Mouse (Mus musculus) embryonic facial prominence, embryonic 12.5 days (tissue): ENCODE data around the gene Bmp7. TPM values are rescaled to one million over a fixed set of nuclear protein-coding genes. Genes with fewer than 3 reads are reported as not detected.

Experiments
- ATAC-seq: fragments of 200-750 bp; cut with Nextera tagmentation; 2 replicates; pipeline ENCODE4 v1.8.0; 2017; ENCODE audit not compliant: insufficient number of reproducible peaks, insufficient read depth, low FRiP score, low TSS enrichment
- H3K27ac ChIP-seq: fragments of 300-500 bp; sonication (generic); 2 replicates; pipeline ENCODE4 v1.5.1; 2016; ENCODE audit warnings: mild to moderate bottlenecking
- H3K27me3 ChIP-seq: fragments of 300-500 bp; sonication (generic); 2 replicates; pipeline ENCODE4 v1.6.1; 2016; ENCODE audit warnings: mild to moderate bottlenecking, moderate library complexity
- H3K36me3 ChIP-seq: fragments of 300-500 bp; sonication (generic); 2 replicates; pipeline ENCODE4 v1.6.1; 2016; ENCODE audit warnings: mild to moderate bottlenecking
- H3K4me1 ChIP-seq: fragments of 300-500 bp; sonication (generic); 2 replicates; pipeline ENCODE4 v1.6.1; 2016
- H3K4me2 ChIP-seq: fragments of 300-500 bp; sonication (generic); replicated peaks from 2 replicates; pipeline ENCODE4 v1.6.1; 2016; ENCODE audit warnings: mild to moderate bottlenecking, moderate library complexity
- H3K4me3 ChIP-seq: fragments of 300-500 bp; sonication (generic); 2 replicates; pipeline ENCODE4 v1.5.1; 2016; ENCODE audit warnings: mild to moderate bottlenecking
- H3K9ac ChIP-seq: fragments of 300-500 bp; sonication (generic); 2 replicates; pipeline ENCODE4 v1.6.1; 2016; ENCODE audit warnings: mild to moderate bottlenecking, moderate library complexity
- H3K9me3 ChIP-seq: fragments of 300-500 bp; sonication (generic); 2 replicates; pipeline ENCODE4 v1.6.1; 2016; ENCODE audit warnings: mild to moderate bottlenecking, moderate library complexity
- WGBS: fragments of 180-500 bp; shearing (Covaris S2); methylation state at CpG from one replicate; pipeline ENCODE4 v1.1.7; 2016; 5-methylcytosine and 5-hydroxymethylcytosine counted together
- polyA plus RNA-seq: library from polyadenylated mRNA; unstranded; fragments of >200 nt; fragmentation: Nextera tagmentation; extraction: Ambion mirVana; gene quantifications from 2 replicates; pipeline ENCODE4 v1.2.1, GENCODE M21; 2016

Bmp7 gene
- polyA plus RNA-seq, 1 experiment from 2014 or later, result 28.4 TPM

DNA sequence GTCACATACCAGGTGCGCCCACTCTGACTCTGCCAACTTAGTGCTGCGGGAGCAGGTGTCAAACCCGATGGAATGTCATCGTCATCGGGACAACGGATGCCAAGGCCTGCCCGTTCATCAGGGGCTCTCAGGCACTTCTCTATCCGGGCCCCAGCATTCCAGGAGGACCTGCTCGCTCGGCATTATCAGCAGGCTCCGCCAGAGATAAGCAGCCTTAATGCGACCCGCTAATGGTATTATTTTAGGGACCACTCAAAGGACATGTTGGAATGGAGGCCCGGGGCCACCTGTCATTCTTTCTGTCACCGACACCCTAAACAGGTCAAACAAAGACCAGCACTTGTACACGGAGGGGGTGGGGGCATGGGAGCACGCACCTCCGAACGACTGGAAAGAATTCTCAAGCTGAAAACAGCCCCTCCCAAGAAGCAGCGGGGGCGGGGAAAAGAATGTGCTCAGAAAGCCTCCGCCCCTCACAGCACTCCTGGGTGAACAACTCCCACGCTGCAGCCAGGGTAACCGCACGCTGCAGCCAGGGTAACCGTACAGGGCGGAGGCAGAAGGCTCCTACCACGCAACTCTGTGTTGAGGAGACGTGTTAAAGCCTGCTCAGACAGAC is 77.2 kb downstream of the Bmp7 start:
- ATAC-seq, result peak; percentile 62; the same call in 1 of the 2 replicates
- Histone ChIP-seq H3K4me2 (peak overlapping the region; percentile 39), H3K27me3 (no peaks in the 10 kb centered on the region), H3K4me1 (peaks cover 33% of the 10 kb centered on the region), H3K27ac (no peak overlapping the region), H3K4me3 (0 out of 2 replicates have a peak overlapping the region, but pooled peaks have one; percentile 6), H3K36me3 (0 out of 2 replicates have a peak, but pooled peaks cover 4% of the 10 kb centered on the region), H3K9me3 (0 out of 2 replicates have a peak, but pooled peaks cover 4% of the 10 kb centered on the region), H3K9ac (no peak overlapping the region)
- WGBS, result 38% methylated on average over 29 of the region's 29 CpGs

DNA sequence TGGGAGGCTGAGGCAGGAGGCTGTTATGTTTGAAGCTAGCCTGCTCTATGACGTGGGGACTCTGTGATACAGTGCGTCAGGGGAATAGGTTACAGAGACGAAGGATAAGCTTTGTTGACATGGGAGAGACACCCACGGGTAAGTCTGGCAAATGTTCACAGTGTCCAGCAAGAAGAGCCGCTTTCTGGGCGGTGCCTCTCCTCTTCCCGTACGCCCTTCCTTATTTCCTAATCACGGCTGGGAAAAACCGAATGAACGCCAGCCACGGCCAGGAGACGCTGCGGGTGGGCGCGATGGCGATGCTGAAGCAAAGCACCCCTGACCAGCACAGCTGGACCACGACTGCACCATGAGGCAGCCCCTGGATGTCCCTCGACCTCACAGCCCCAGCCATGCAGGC is 77.7 kb downstream of the Bmp7 start:
- no peak overlapping the region for H3K4me3 ChIP-seq
- WGBS, result 75% methylated on average over 19 of the region's 19 CpGs
- no peak overlapping the region; the same call in 1 of the 2 replicates for H3K4me2 ChIP-seq
- peaks cover 29% of the 10 kb centered on the region for H3K4me1 ChIP-seq
- no peak overlapping the region for H3K9ac ChIP-seq
- H3K27ac ChIP-seq, result no peak overlapping the region
- no peak for ATAC-seq
- 0 out of 2 replicates have a peak, but pooled peaks cover 4% of the 10 kb centered on the region for H3K36me3 ChIP-seq
- H3K9me3 ChIP-seq, result 0 out of 2 replicates have a peak, but pooled peaks cover 4% of the 10 kb centered on the region
- H3K27me3 ChIP-seq, result no peaks in the 10 kb centered on the region

DNA sequence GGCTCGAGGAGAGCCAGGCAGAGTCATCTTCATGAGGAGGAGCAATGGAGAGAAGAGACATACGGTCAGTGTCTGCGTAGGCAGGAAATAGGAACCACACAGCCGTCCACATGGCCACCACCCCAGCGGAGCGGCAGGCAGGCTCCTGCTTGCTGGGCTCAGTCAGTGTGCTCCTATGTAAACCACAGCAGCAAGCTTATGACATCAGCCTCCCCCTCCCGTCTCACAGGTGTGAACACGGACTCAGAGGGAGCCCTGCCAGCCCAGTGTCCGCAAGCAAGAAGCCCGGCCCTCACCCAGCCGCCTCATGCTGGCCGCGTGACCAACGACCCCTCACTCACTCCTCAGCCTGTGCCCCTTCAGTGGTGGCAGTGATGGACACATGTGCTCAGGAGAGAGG is 78.5 kb downstream of the Bmp7 start:
- Histone ChIP-seq H3K4me2 (no peak overlapping the region), H3K27me3 (no peaks in the 10 kb centered on the region), H3K9me3 (0 out of 2 replicates have a peak, but pooled peaks cover 4% of the 10 kb centered on the region), H3K4me3 (no peak overlapping the region), H3K4me1 (peaks cover 22% of the 10 kb centered on the region), H3K9ac (no peak overlapping the region), H3K36me3 (0 out of 2 replicates have a peak, but pooled peaks cover 4% of the 10 kb centered on the region), H3K27ac (no peak overlapping the region)
- no peak for ATAC-seq
- WGBS, result 72% methylated on average over 14 of the region's 14 CpGs

DNA sequence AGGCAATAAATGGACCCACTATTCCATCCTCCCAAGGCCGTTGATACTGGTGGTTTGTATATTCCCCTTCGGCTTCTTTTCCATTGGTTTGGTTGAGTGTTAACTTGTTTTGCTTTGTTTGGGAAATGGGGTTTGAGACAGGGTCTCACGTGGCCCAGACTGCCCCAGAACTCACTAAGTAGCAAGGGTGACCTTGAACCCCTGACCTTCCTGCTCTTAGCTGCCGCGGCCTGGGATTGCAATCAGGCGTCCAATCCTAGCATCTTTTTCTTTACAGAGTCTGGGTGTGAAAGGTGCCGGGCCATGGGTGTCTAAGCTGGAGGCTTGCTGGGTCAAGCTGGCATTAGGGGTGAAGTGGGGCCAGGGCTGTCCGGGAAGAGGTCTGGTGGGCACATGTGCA is 79.5 kb downstream of the Bmp7 start:
- H3K36me3 ChIP-seq, result 0 out of 2 replicates have a peak, but pooled peaks cover 4% of the 10 kb centered on the region
- H3K27me3 ChIP-seq, result no peaks in the 10 kb centered on the region
- H3K9ac ChIP-seq, result no peak overlapping the region
- H3K9me3 ChIP-seq, result 0 out of 2 replicates have a peak, but pooled peaks cover 4% of the 10 kb centered on the region
- H3K4me2 ChIP-seq, result no peak overlapping the region
- 80% methylated on average over 8 of the region's 8 CpGs for WGBS
- ATAC-seq, result no peak
- H3K4me3 ChIP-seq, result no peak overlapping the region
- H3K27ac ChIP-seq, result no peak overlapping the region
- peaks cover 24% of the 10 kb centered on the region for H3K4me1 ChIP-seq

- no peaks in the 10 kb centered on the region for H3K27me3 ChIP-seq
- H3K9ac ChIP-seq, result no peak overlapping the region
- H3K9me3 ChIP-seq, result 0 out of 2 replicates have a peak, but pooled peaks cover 4% of the 10 kb centered on the region
- no peak overlapping the region for H3K4me2 ChIP-seq
- no peak overlapping the region for H3K27ac ChIP-seq
- no peak for ATAC-seq
- H3K4me3 ChIP-seq, result no peak overlapping the region
- 0 out of 2 replicates have a peak, but pooled peaks cover 4% of the 10 kb centered on the region for H3K36me3 ChIP-seq
- peaks cover 24% of the 10 kb centered on the region for H3K4me1 ChIP-seq
- WGBS, result 84% methylated on average over 7 of the region's 7 CpGs
Observed at GRCm38 (mm10) chr2:172860104-172860503, 80.0 kb downstream of the Bmp7 start.

DNA sequence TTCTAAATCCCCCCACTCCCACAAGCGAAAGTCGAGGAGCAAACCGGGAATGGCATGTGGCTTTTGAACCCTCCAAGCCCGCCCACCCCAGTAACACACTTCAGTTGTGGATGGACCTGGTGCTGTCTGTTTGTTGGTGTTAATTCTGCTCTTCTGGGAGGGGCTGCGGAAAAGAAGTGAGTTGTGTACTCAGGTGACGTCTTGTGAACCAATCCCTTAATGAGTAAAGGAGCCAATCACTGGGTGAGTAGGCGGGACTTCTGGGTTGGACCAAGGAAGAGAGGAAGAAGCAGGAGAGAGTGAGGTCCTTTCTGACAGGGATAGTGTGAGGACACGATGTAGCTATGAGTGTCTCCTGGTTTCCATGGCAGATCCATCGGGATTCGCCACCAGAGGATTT is 83.1 kb downstream of the Bmp7 start:
- WGBS, result 59% methylated on average over 10 of the region's 10 CpGs
- H3K9ac ChIP-seq, result no peak overlapping the region
- no peak overlapping the region for H3K27ac ChIP-seq
- no peaks in the 10 kb centered on the region for H3K36me3 ChIP-seq
- no peak for ATAC-seq
- H3K4me3 ChIP-seq, result no peak overlapping the region
- no peak overlapping the region for H3K4me2 ChIP-seq
- peaks cover 20% of the 10 kb centered on the region for H3K4me1 ChIP-seq
- no peaks in the 10 kb centered on the region for H3K27me3 ChIP-seq
- H3K9me3 ChIP-seq, result no peaks in the 10 kb centered on the region

GRCm38 (mm10) chr2:172856549-172856948 is 83.6 kb downstream of the Bmp7 start:
- Histone ChIP-seq H3K4me3 (no peak overlapping the region), H3K27me3 (no peaks in the 10 kb centered on the region), H3K36me3 (no peaks in the 10 kb centered on the region), H3K4me1 (peaks cover 25% of the 10 kb centered on the region), H3K9me3 (no peaks in the 10 kb centered on the region), H3K9ac (no peak overlapping the region), H3K4me2 (no peak overlapping the region), H3K27ac (no peak overlapping the region)
- ATAC-seq, result no peak
- WGBS, result 43% methylated on average over 2 of the region's 2 CpGs

GRCm38 (mm10) chr2:172854136-172854535 is 86.0 kb downstream of the Bmp7 start:
- Histone ChIP-seq H3K4me2 (no peak overlapping the region), H3K4me1 (peaks cover 33% of the 10 kb centered on the region), H3K9ac (no peak overlapping the region), H3K27me3 (no peaks in the 10 kb centered on the region), H3K4me3 (no peak overlapping the region), H3K36me3 (no peaks in the 10 kb centered on the region), H3K27ac (no peak overlapping the region), H3K9me3 (no peaks in the 10 kb centered on the region)
- no peak for ATAC-seq
- 73% methylated on average over 2 of the region's 2 CpGs for WGBS

DNA sequence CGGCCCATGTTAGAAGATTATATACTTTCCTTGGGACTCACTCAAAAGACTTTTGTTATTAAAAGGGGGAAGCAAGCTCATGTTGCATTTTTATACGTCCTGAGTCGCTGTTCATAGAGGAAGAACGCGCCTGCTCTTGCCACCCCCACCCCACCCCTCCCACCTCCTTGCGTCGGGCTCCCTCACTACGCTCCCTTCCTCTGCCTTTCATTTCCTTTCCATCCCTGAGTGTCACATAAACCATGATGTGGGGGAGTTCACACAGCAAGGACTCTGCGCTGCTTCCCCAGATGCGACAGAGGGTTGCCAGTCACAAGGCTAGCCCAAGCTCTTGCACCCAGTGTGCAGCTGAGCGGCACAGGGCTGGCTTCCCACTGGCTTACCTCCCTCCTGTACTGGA is 88.3 kb downstream of the Bmp7 start:
- Histone ChIP-seq H3K4me1 (peaks cover 49% of the 10 kb centered on the region), H3K27me3 (no peaks in the 10 kb centered on the region), H3K9me3 (no peaks in the 10 kb centered on the region), H3K9ac (no peak overlapping the region), H3K27ac (no peak overlapping the region), H3K4me2 (no peak overlapping the region), H3K4me3 (no peak overlapping the region), H3K36me3 (no peaks in the 10 kb centered on the region)
- no peak for ATAC-seq
- WGBS, result 43% methylated on average over 11 of the region's 11 CpGs

DNA sequence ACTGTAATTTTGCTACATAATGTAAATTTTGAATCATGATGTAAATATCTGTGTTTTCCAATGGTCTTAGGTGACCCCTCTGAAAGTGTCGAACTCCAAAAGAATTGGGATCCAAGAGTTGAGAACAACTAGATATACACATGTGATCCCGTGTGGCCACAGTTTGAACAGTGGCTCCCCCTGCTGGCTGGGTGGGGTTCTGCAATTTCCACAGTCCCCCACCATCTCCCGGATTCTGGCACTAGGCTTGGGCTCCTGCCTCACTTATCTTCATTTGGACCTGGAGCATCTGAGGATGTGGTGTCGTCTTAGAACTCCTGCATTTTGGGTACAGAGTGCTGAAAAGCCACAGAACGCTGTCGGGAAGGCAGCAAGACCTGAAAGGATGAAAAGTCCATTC is 91.9 kb downstream of the Bmp7 start:
- H3K27me3 ChIP-seq, result no peaks in the 10 kb centered on the region
- no peak overlapping the region for H3K4me3 ChIP-seq
- ATAC-seq, result no peak
- peak overlapping the region; percentile 74 for H3K27ac ChIP-seq
- H3K36me3 ChIP-seq, result no peaks in the 10 kb centered on the region
- H3K4me1 ChIP-seq, result peaks cover 68% of the 10 kb centered on the region
- 55% methylated on average over 6 of the region's 6 CpGs for WGBS
- H3K9ac ChIP-seq, result no peak overlapping the region
- no peaks in the 10 kb centered on the region for H3K9me3 ChIP-seq
- peak overlapping the region; percentile 31; the same call in 1 of the 2 replicates for H3K4me2 ChIP-seq

- no peak for ATAC-seq
- Histone ChIP-seq H3K27me3 (no peaks in the 10 kb centered on the region), H3K36me3 (no peaks in the 10 kb centered on the region), H3K9me3 (no peaks in the 10 kb centered on the region), H3K9ac (no peak overlapping the region), H3K27ac (peak overlapping the region; percentile 92), H3K4me2 (no peak overlapping the region; the same call in 1 of the 2 replicates), H3K4me1 (peaks cover 55% of the 10 kb centered on the region), H3K4me3 (no peak overlapping the region)
- WGBS, result 22% methylated on average over 4 of the region's 4 CpGs
Observed at GRCm38 (mm10) chr2:172846311-172846575, 93.9 kb downstream of the Bmp7 start.

DNA sequence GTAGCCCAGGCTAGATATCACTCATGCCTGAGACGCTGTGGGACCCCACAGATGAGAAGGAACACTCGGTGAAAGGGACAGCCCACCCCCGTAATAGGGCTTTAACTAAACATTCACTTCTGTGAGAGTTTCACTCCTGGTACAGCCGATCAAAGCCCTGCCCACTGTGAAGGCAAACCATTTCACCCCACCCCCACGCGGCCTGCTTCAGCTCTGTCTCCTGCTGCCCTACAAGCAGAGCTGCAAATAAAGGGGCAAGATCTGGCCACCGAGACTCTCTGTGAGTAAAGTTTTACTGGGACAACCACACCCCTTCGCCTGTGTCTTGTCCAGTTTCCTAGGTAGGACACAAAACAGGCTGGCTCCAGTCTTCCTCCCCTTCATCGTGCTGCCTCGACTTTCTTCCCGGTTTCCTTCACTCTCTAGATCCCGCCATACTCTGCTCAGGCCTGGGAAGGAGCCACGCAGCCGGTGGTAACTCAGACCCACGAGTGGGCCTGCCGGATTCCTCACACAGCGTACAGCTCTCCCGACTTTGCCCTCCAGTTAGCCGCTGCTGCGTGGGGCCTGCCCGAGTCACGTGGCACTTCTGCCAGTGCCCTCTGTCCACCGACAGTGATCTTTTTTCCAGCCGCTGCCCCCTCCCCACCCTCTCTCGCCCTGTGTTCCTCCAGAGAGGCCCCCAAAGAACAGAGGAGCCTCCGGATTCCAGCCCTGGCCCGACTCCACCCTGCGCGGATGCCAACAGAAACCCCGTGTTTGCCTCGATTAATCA is 94.4 kb downstream of the Bmp7 start:
- H3K9me3 ChIP-seq, result no peaks in the 10 kb centered on the region
- H3K4me2 ChIP-seq, result peak overlapping the region; percentile 17; the same call in 1 of the 2 replicates
- peaks cover 60% of the 10 kb centered on the region for H3K4me1 ChIP-seq
- 28% methylated on average over 31 of the region's 31 CpGs for whole genome bisulfite sequencing
- H3K27ac ChIP-seq, result peak overlapping the region; percentile 92
- H3K36me3 ChIP-seq, result no peaks in the 10 kb centered on the region
- no peak overlapping the region for H3K4me3 ChIP-seq
- no peak for ATAC-seq
- no peaks in the 10 kb centered on the region for H3K27me3 ChIP-seq
- no peak overlapping the region; the same call in 1 of the 2 replicates for H3K9ac ChIP-seq
